Comparison of ENCODE assay signal across 9 mouse cellular contexts in the genomic region with DNA sequence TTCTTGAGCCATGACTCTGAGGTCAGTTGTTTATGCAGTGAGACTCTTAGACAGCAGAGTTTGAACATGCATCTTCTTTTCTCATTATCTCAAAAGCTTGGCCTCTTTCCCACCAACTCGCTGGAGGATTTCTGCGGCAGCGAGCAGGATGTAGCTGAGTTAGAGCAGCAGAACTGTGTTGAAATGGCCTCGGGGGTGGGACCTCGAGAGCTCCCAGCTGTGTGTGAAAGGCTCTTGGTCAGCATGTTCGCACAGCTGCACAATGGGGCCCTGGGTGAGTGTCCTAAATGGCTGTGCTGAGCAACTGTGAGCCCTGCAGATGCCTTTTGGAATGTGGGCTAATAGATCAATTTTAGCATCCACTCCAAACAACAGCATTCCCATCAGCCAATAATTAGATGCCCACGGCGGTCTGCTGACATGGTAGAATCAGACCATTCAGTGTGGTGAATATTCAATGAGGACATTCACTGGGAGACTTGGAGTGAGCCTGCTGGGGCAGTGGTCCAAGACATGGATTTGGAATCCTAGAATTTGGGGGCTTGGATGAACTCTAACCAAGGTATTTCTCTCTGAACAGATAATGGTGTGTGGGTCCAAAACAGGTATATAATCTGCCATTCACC. TPM values are rescaled to one million over a fixed set of nuclear protein-coding genes. Genes with fewer than 3 reads are reported as not detected.
DNase-seq lines count a peak whose midpoint lies in the region; ATAC-seq lines count a peak whose summit lies in the region.
"Had no signal": no experiment of that assay in that cellular context is flagged by ENCODE, and none has a peak within 500 bp of the region (broad histone marks: within the 10 kb centered on the region; RNA-seq: fewer than 3 reads in every experiment).

No protein-coding gene starts in this region.

- intact Hi-C loops in heart, postnatal 36 days (cut with DNase I) = loop anchor here (2.0 kb wide), 1 partner anchor 73 kb away; a partner anchor contains a TSS

- peak; percentile 32 for DNase-seq in liver
- DNase-seq in heart, postnatal 36 days = peak; percentile 71 to 78
- peak; percentile 88 for DNase-seq in skeletal muscle tissue, adult 2 months (ENCODE audit: low read depth, low spot score)
- DNase-seq in spleen, adult 12 weeks (ENCODE audit: low spot score) = no peak

- H3K27ac ChIP-seq in liver, embryonic 12.5 days = no peak overlapping the region
- H3K27ac ChIP-seq in forebrain, embryonic 12.5 days = no peak overlapping the region
- H3K27ac ChIP-seq in limb, embryonic 13.5 days = peak overlapping the region; percentile 22; the same call in 1 of the 2 replicates

- H3K9ac ChIP-seq in liver, embryonic 12.5 days = no peak overlapping the region
- no peak overlapping the region for H3K9ac ChIP-seq in forebrain, embryonic 12.5 days
- H3K9ac ChIP-seq in limb, embryonic 13.5 days = no peak overlapping the region

- H3K9me3 ChIP-seq in liver, embryonic 12.5 days (replicated peaks) = no peaks in the 10 kb centered on the region
- H3K9me3 ChIP-seq in forebrain, embryonic 12.5 days = no peaks in the 10 kb centered on the region
- H3K9me3 ChIP-seq in limb, embryonic 13.5 days = no peaks in the 10 kb centered on the region

- no peak for ATAC-seq in liver, embryonic 12.5 days
- ATAC-seq in forebrain, embryonic 12.5 days (ENCODE audit: low FRiP score) = peak; percentile 36; the same call in 1 of the 2 replicates
- peak; percentile 79 for ATAC-seq in limb, embryonic 13.5 days (ENCODE audit: low FRiP score, low read depth)
- no peak for ATAC-seq in frontal cortex, adult (ENCODE audit: low TSS enrichment)

- H3K4me1 ChIP-seq in liver, embryonic 12.5 days = no peaks in the 10 kb centered on the region
- H3K4me1 ChIP-seq in forebrain, embryonic 12.5 days = peaks cover 8% of the 10 kb centered on the region
- H3K4me1 ChIP-seq in limb, embryonic 13.5 days = peaks cover 22% of the 10 kb centered on the region

- no peak overlapping the region for H3K4me2 ChIP-seq in liver, embryonic 12.5 days
- H3K4me2 ChIP-seq in forebrain, embryonic 12.5 days = no peak overlapping the region
- no peak overlapping the region for H3K4me2 ChIP-seq in limb, embryonic 13.5 days (replicated peaks)

- no peaks in the 10 kb centered on the region for H3K27me3 ChIP-seq in liver, embryonic 12.5 days (replicated peaks)
- no peaks in the 10 kb centered on the region for H3K27me3 ChIP-seq in forebrain, embryonic 12.5 days
- no peaks in the 10 kb centered on the region for H3K27me3 ChIP-seq in limb, embryonic 13.5 days

- no peaks in the 10 kb centered on the region for H3K36me3 ChIP-seq in liver, embryonic 12.5 days
- H3K36me3 ChIP-seq in forebrain, embryonic 12.5 days (replicated peaks) = no peaks in the 10 kb centered on the region
- no peaks in the 10 kb centered on the region for H3K36me3 ChIP-seq in limb, embryonic 13.5 days

- no peak overlapping the region for H3K4me3 ChIP-seq in liver, embryonic 12.5 days
- H3K4me3 ChIP-seq in forebrain, embryonic 12.5 days (replicated peaks) = no peak overlapping the region
- no peak overlapping the region for H3K4me3 ChIP-seq in limb, embryonic 13.5 days
- H3K4me3 ChIP-seq: erythroblast, embryonic 14.5 days had no signal

- 57% methylated on average over 8 of the region's 8 CpGs for WGBS in liver, embryonic 12.5 days (ENCODE audit: insufficient replicate concordance)
- WGBS in forebrain, embryonic 12.5 days = 20% methylated on average over 8 of the region's 8 CpGs
- WGBS in limb, embryonic 13.5 days = 40% methylated on average over 8 of the region's 8 CpGs

RNA-seq across cellular contexts. Expression of a gene that starts 49.1 kb away (rescaled TPM):
- polyA plus RNA-seq in liver, embryonic 12.5 days (2016; fragmentation: Nextera tagmentation; extraction: Ambion mirVana) = not detected in 2 replicates
- not detected in 2 replicates for polyA plus RNA-seq in forebrain, embryonic 12.5 days (2016; fragmentation: Nextera tagmentation; extraction: Ambion mirVana)
- not detected for total RNA-seq in heart, postnatal 36 days (2021)
- not detected in 2 replicates for polyA plus RNA-seq in limb, embryonic 13.5 days (2015; fragmentation: Nextera tagmentation; extraction: Ambion mirVana)
- polyA plus RNA-seq: erythroblast, embryonic 14.5 days had no signal

Comparison
In these comparisons a context has a peak if more than half of its experiments do, and no peak if none do; other contexts are left out.
1. ATAC-seq: peak in forebrain, embryonic 12.5 days (single experiment) and limb, embryonic 13.5 days (single experiment); none in liver, embryonic 12.5 days (single experiment) and frontal cortex, adult (single experiment).